Mouse (Mus musculus): ENCODE data around the gene Gm28048.

DNA sequence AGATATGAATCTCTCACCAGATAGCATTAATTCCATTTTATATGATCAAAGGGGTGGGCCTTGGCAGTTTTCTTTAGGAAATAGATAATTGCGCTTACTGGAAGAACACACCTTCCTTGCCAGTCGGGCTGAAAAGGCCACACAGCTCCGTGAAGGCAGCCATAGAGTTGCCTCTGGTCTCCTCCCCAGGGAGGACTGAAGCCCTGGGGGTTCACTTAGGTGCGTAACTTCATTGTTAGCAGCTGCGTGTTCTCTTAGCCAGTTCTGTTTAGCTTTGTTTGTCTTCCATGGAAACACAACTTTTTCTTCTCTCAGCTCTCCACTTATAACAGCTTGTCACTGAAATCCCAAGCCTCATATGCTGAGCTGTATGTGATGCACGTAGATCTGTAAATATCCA lies 89.4 kb downstream of the Gm28048 start:
- no peak for TF ChIP-seq CEBPB (IDR thresholded peaks at IDR 0.05; ENCODE audit: insufficient read depth, poor library complexity, severe bottlenecking)
- TF ChIP-seq POLR2A (IDR thresholded peaks at IDR 0.05; ENCODE audit: insufficient read length, low read depth), result no peak
- no peak for TF ChIP-seq TCF12 (IDR thresholded peaks at IDR 0.05; ENCODE audit: insufficient read depth, poor library complexity, severe bottlenecking)
